Mouse (Mus musculus): ENCODE results near the gene Med19. TPM values are rescaled to one million over a fixed set of nuclear protein-coding genes. Genes with fewer than 3 reads are reported as not detected.

Med19 gene
- polyA plus RNA-seq, 1 experiment: 14.3 TPM

- TF ChIP-seq POLR2A (IDR thresholded peaks at IDR 0.05; ENCODE audit: control insufficient read depth, low read depth, low read length) (peak; percentile 78), CTCF (IDR thresholded peaks at IDR 0.05; ENCODE audit: control insufficient read depth, insufficient read depth, insufficient replicate concordance, low read depth, low read length) (no peak)
- Histone ChIP-seq H3K36me3 (ENCODE audit: control insufficient read depth, insufficient read depth, low read length) (no peaks in the 10 kb centered on the region), H3K4me1 (ENCODE audit: control insufficient read depth, insufficient read depth, low read length) (peaks cover 6% of the 10 kb centered on the region), H3K27me3 (ENCODE audit: control insufficient read depth, insufficient read depth, low read length) (no peaks in the 10 kb centered on the region), H3K4me3 (ENCODE audit: control insufficient read depth, low read depth, low read length) (peak within 1 kb of the TSS; percentile 86), H3K27ac (ENCODE audit: control insufficient read depth, insufficient read depth, low read depth, low read length) (peak within 1 kb of the TSS; percentile 87)
Measured at GRCm38 (mm10) chr2:84650464-84651195, 27.6 kb upstream of the Med19 start, which contains the start of gene Ctnnd1. Gene Ctnnd1, minus strand, starts transcription at chr2:84650765.

- Histone ChIP-seq H3K36me3 (ENCODE audit: control insufficient read depth, insufficient read depth, low read length) (no peaks in the 10 kb centered on the region), H3K27me3 (ENCODE audit: control insufficient read depth, insufficient read depth, low read length) (no peaks in the 10 kb centered on the region), H3K4me3 (ENCODE audit: control insufficient read depth, low read depth, low read length) (no peak overlapping the region), H3K27ac (ENCODE audit: control insufficient read depth, insufficient read depth, low read depth, low read length) (no peak overlapping the region), H3K4me1 (ENCODE audit: control insufficient read depth, insufficient read depth, low read length) (peaks cover 10% of the 10 kb centered on the region)
- TF ChIP-seq POLR2A (IDR thresholded peaks at IDR 0.05; ENCODE audit: control insufficient read depth, low read depth, low read length): no peak
Measured at GRCm38 (mm10) chr2:84653354-84653753, 24.8 kb upstream of the Med19 start.

GRCm38 (mm10) chr2:84655864-84656263, 22.3 kb upstream of the Med19 start:
- no peaks in the 10 kb centered on the region for H3K27me3 ChIP-seq (ENCODE audit: control insufficient read depth, insufficient read depth, low read length)

DNA sequence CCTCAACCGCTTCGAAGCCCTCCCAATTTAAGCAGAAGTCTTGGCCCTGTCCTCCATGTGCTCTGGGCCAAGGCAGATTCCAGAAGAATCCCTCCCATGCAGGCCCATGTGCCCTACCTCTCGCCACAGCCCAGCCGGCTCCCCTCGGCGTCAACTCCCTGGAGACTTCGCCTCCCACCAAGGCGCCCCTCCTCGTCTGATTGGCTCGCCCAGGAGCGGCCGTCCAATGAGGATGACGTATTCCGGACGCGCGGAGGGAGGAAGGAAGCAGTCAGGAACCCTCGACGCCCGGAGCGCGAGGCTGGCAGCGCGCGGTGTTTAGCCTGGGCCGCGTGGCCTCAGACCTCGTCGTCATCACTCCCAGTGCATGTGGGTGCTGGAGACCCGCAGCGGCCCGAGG, 19.4 kb upstream of the Med19 start, which contains the start of gene Btbd18:
Gene Btbd18, plus strand, starts transcription at position 274 of the 400 bp plus-strand sequence.
- no peaks in the 10 kb centered on the region for H3K36me3 ChIP-seq (ENCODE audit: control insufficient read depth, insufficient read depth, low read length)
- no peaks in the 10 kb centered on the region for H3K27me3 ChIP-seq (ENCODE audit: control insufficient read depth, insufficient read depth, low read length)
- peaks cover 8% of the 10 kb centered on the region for H3K4me1 ChIP-seq (ENCODE audit: control insufficient read depth, insufficient read depth, low read length)
- TF ChIP-seq POLR2A (IDR thresholded peaks at IDR 0.05; ENCODE audit: control insufficient read depth, low read depth, low read length) (peak; percentile 86), CTCF (IDR thresholded peaks at IDR 0.05; ENCODE audit: control insufficient read depth, insufficient read depth, insufficient replicate concordance, low read depth, low read length) (no peak)
- H3K4me3 ChIP-seq (ENCODE audit: control insufficient read depth, low read depth, low read length): peak within 1 kb of the TSS; percentile 95
- H3K27ac ChIP-seq (ENCODE audit: control insufficient read depth, insufficient read depth, low read depth, low read length): peak within 1 kb of the TSS; percentile 93

More at GRCm38 (mm10) chr2:84655864-84656263, 22.3 kb upstream of the Med19 start:
- Histone ChIP-seq H3K4me1 (ENCODE audit: control insufficient read depth, insufficient read depth, low read length) (peaks cover 8% of the 10 kb centered on the region), H3K27ac (ENCODE audit: control insufficient read depth, insufficient read depth, low read depth, low read length) (no peak overlapping the region), H3K4me3 (ENCODE audit: control insufficient read depth, low read depth, low read length) (no peak overlapping the region), H3K36me3 (ENCODE audit: control insufficient read depth, insufficient read depth, low read length) (no peaks in the 10 kb centered on the region)
- TF ChIP-seq POLR2A (IDR thresholded peaks at IDR 0.05; ENCODE audit: control insufficient read depth, low read depth, low read length) (no peak), CTCF (IDR thresholded peaks at IDR 0.05; ENCODE audit: control insufficient read depth, insufficient read depth, insufficient replicate concordance, low read depth, low read length) (no peak)

DNA sequence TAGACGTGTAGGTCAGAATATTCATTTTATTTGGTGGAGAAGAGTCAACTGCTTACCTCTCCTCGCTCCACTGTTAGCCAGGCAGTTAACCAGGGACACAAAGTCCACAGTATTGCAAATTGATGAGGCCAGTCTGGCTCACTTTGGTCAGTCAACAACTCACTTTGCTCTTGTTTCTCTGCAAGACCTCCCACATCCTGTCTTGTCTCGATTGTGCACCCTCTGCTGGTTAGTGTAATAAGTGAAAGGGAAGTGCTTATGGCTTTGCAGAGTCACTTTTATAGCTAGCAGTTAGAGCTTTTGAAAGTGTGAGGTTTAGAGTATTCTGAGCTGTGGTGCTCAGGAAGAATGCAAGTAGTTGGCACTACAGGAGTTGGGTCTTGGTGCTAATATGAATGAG, 17.9 kb upstream of the Med19 start:
- no peak overlapping the region for H3K4me3 ChIP-seq (ENCODE audit: control insufficient read depth, low read depth, low read length)
- H3K27ac ChIP-seq (ENCODE audit: control insufficient read depth, insufficient read depth, low read depth, low read length): no peak overlapping the region

GRCm38 (mm10) chr2:84662866-84663265, 15.3 kb upstream of the Med19 start:
- Histone ChIP-seq H3K36me3 (ENCODE audit: control insufficient read depth, insufficient read depth, low read length) (no peaks in the 10 kb centered on the region), H3K4me3 (ENCODE audit: control insufficient read depth, low read depth, low read length) (no peak overlapping the region), H3K27me3 (ENCODE audit: control insufficient read depth, insufficient read depth, low read length) (no peaks in the 10 kb centered on the region), H3K4me1 (ENCODE audit: control insufficient read depth, insufficient read depth, low read length) (peaks cover 7% of the 10 kb centered on the region), H3K27ac (ENCODE audit: control insufficient read depth, insufficient read depth, low read depth, low read length) (no peak overlapping the region)
- no peak for TF ChIP-seq POLR2A (IDR thresholded peaks at IDR 0.05; ENCODE audit: control insufficient read depth, low read depth, low read length)
- TF ChIP-seq CTCF (IDR thresholded peaks at IDR 0.05; ENCODE audit: control insufficient read depth, insufficient read depth, insufficient replicate concordance, low read depth, low read length): no peak

More for the DNA sequence above, 17.9 kb upstream of the Med19 start:
- Histone ChIP-seq H3K27me3 (ENCODE audit: control insufficient read depth, insufficient read depth, low read length) (no peaks in the 10 kb centered on the region), H3K36me3 (ENCODE audit: control insufficient read depth, insufficient read depth, low read length) (no peaks in the 10 kb centered on the region), H3K4me1 (ENCODE audit: control insufficient read depth, insufficient read depth, low read length) (peaks cover 8% of the 10 kb centered on the region)
- TF ChIP-seq POLR2A (IDR thresholded peaks at IDR 0.05; ENCODE audit: control insufficient read depth, low read depth, low read length) (no peak), CTCF (IDR thresholded peaks at IDR 0.05; ENCODE audit: control insufficient read depth, insufficient read depth, insufficient replicate concordance, low read depth, low read length) (no peak)

GRCm38 (mm10) chr2:84666081-84666480, 12.1 kb upstream of the Med19 start:
- no peak for TF ChIP-seq CTCF (IDR thresholded peaks at IDR 0.05; ENCODE audit: control insufficient read depth, insufficient read depth, insufficient replicate concordance, low read depth, low read length)
- TF ChIP-seq POLR2A (IDR thresholded peaks at IDR 0.05; ENCODE audit: control insufficient read depth, low read depth, low read length): no peak
- Histone ChIP-seq H3K27me3 (ENCODE audit: control insufficient read depth, insufficient read depth, low read length) (no peaks in the 10 kb centered on the region), H3K4me3 (ENCODE audit: control insufficient read depth, low read depth, low read length) (no peak overlapping the region), H3K36me3 (ENCODE audit: control insufficient read depth, insufficient read depth, low read length) (no peaks in the 10 kb centered on the region), H3K27ac (ENCODE audit: control insufficient read depth, insufficient read depth, low read depth, low read length) (no peak overlapping the region), H3K4me1 (ENCODE audit: control insufficient read depth, insufficient read depth, low read length) (peaks cover 3% of the 10 kb centered on the region)
